Mouse (Mus musculus) E14TG2a.4 (cell line): ENCODE data around the gene D1Pas1.

Experiments
- CTCF ChIP-seq: conservative IDR thresholded peaks from 2 replicates; pipeline ENCODE4 v1.5.1; 2014; ENCODE audit warnings: low read length
- NANOG ChIP-seq: IDR thresholded peaks from 2 replicates; pipeline ENCODE4 v1.6.1; 2014; ENCODE audit warnings: borderline replicate concordance, low read length, mixed read lengths

GRCm38 (mm10) chr1:186967201-186967812 lies at the start of gene D1Pas1:
- no peak for TF ChIP-seq CTCF
- TF ChIP-seq NANOG: no peak
